Mouse (Mus musculus) hindbrain, postnatal 0 days (tissue): ENCODE results near the gene Ankrd45. TPM values are rescaled to one million over a fixed set of nuclear protein-coding genes. Genes with fewer than 3 reads are reported as not detected.

Experiments
- ATAC-seq: fragments of 200-750 bp; cut with Nextera tagmentation; 2 replicates; pipeline ENCODE4 v1.8.0; 2017; ENCODE audit warnings: mild to moderate bottlenecking, moderate TSS enrichment, moderate library complexity
- DNase-seq: peaks from one replicate; pipeline ENCODE4 v3.0.0-alpha.2; 2015; ENCODE audit warnings: low spot score
- H3K27ac ChIP-seq: fragments of 300-500 bp; sonication (generic); 2 replicates; pipeline ENCODE4 v1.5.1; 2014; ENCODE audit warnings: mild to moderate bottlenecking
- H3K27me3 ChIP-seq: fragments of 300-500 bp; sonication (generic); 2 replicates; pipeline ENCODE4 v1.6.1; 2014; ENCODE audit warnings: low read length, mixed read lengths; ENCODE audit not compliant: insufficient read depth
- H3K36me3 ChIP-seq: fragments of 300-500 bp; sonication (generic); 2 replicates; pipeline ENCODE4 v1.6.1; 2014; ENCODE audit warnings: low read length, mixed read lengths; ENCODE audit not compliant: insufficient read depth
- H3K4me1 ChIP-seq: fragments of 300-500 bp; sonication (generic); 2 replicates; pipeline ENCODE4 v1.6.1; 2014; ENCODE audit warnings: antibody characterized with exemption, low read length, mixed read lengths; ENCODE audit not compliant: insufficient read depth
- H3K4me2 ChIP-seq: fragments of 300-500 bp; sonication (generic); 2 replicates; pipeline ENCODE4 v1.6.1; 2014; ENCODE audit warnings: low read depth, mild to moderate bottlenecking, low read length, moderate library complexity, mixed read lengths
- H3K4me3 ChIP-seq: fragments of 300-500 bp; sonication (generic); 2 replicates; pipeline ENCODE4 v1.5.1; 2014; ENCODE audit warnings: low read length
- H3K9ac ChIP-seq: fragments of 300-500 bp; sonication (generic); replicated peaks from 2 replicates; pipeline ENCODE4 v1.6.1; 2014; ENCODE audit warnings: mild to moderate bottlenecking, low read length, moderate library complexity, mixed read lengths
- H3K9me3 ChIP-seq: fragments of 300-500 bp; sonication (generic); 2 replicates; pipeline ENCODE4 v1.6.1; 2016; ENCODE audit warnings: low read length, mixed read lengths
- CTCF ChIP-seq: IDR thresholded peaks from 2 replicates; pipeline ENCODE4 v1.5.1; 2016; ENCODE audit warnings: antibody characterized with exemption, control low read depth, low read depth
- WGBS: fragments of 180-500 bp; shearing (Covaris S2); extraction: QIAGEN DNeasy Blood & Tissue Kit; methylation state at CpG from one replicate; pipeline ENCODE4 v1.1.7; 2014; 5-methylcytosine and 5-hydroxymethylcytosine counted together
- polyA plus RNA-seq: library from polyadenylated mRNA; unstranded; fragments of >200 nt; fragmentation: Nextera tagmentation; extraction: Ambion mirVana; gene quantifications from 2 replicates; pipeline ENCODE4 v1.2.1, GENCODE M21; 2015
- total RNA-seq: library from RNA; depleted of rRNA; stranded (reverse); fragments of >200 nt; gene quantifications from 2 replicates; pipeline ENCODE4 v1.2.3, GENCODE M21; 2014

The Ankrd45 gene
- total and polyA plus RNA-seq, 2 experiments from 2014 or later, result 19.2 to 24.1 TPM

DNA sequence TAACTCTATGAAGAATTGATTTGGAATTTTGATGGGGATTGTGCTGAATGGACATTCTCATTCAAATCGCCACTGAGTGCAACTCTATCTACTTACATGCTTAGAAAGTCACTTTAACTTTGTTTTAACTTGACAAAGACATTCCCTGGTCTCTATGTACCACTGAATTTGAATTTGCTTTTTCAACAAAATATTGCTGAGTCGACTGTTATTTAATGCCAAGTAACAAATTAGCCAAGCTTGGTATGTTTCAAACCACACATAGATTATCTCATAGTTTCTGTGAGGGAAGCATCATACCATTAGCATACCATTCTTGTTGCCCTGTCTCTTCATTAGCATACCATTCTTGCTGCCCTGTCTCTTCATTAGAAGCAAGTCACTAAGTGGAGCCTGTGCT, 5.4 kb downstream of the Ankrd45 start:
- Histone ChIP-seq H3K36me3 (no peaks in the 10 kb centered on the region), H3K9ac (no peak overlapping the region), H3K27me3 (no peaks in the 10 kb centered on the region), H3K4me3 (no peak overlapping the region), H3K27ac (no peak overlapping the region), H3K9me3 (no peaks in the 10 kb centered on the region), H3K4me2 (no peak overlapping the region), H3K4me1 (no peaks in the 10 kb centered on the region)
- ATAC-seq, result no peak
- whole genome bisulfite sequencing, result 82% methylated on average over 2 of the region's 2 CpGs
- TF ChIP-seq CTCF, result no peak
- no peak for DNase-seq

DNA sequence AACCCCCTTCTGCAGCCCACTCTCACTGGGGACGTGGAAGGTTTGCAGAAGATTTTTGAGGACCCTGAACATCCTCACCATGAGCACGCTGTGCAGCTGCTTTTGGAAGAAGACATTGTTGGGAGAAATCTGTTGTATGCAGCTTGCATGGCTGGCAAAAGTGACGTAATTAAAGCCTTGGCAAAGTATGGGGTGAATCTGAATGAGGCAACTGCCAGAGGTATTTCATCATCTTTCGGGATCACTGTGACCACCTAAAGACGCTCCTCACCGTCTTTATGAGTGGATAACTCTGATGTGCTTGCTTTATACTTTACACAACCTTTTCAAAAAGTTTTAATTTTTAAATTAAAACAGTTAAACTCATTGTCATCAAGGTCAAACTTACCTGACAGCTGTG, 8.6 kb downstream of the Ankrd45 start:
- H3K27ac ChIP-seq, result no peak overlapping the region
- H3K4me3 ChIP-seq, result no peak overlapping the region
- no peaks in the 10 kb centered on the region for H3K27me3 ChIP-seq
- no peak overlapping the region for H3K4me2 ChIP-seq
- ATAC-seq (no peak), DNase-seq (no peak)
- no peak overlapping the region for H3K9ac ChIP-seq
- no peaks in the 10 kb centered on the region for H3K4me1 ChIP-seq
- H3K9me3 ChIP-seq, result no peaks in the 10 kb centered on the region
- TF ChIP-seq CTCF, result no peak
- 70% methylated on average over 6 of the region's 6 CpGs for WGBS
- H3K36me3 ChIP-seq, result no peaks in the 10 kb centered on the region

DNA sequence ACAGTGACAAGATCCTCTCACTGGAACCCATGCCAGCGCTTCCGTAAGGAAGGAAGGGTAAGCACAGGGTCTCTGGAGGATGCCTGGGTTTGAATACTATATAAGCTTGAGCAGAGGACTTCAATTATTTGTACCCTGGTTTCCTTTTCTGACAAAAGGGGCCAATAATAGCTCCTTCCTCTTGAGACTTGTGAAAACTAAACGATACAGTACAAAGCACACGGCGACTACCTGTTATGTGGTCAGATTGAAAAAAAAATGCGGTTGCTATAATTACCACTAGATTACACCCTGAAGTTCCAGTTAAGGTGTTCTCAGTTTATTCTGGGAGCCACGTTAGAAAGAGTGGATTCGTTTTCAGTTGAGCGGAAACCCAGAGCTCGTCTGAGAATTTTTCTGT, 14.1 kb downstream of the Ankrd45 start:
- H3K4me2 ChIP-seq, result no peak overlapping the region
- 86% methylated on average over 10 of the region's 10 CpGs for WGBS
- H3K9me3 ChIP-seq, result no peaks in the 10 kb centered on the region
- no peaks in the 10 kb centered on the region for H3K27me3 ChIP-seq
- no peak for TF ChIP-seq CTCF
- H3K9ac ChIP-seq, result no peak overlapping the region
- H3K27ac ChIP-seq, result no peak overlapping the region
- no peak overlapping the region for H3K4me3 ChIP-seq
- DNase-seq (no peak), ATAC-seq (no peak)
- H3K36me3 ChIP-seq, result no peaks in the 10 kb centered on the region
- H3K4me1 ChIP-seq, result no peaks in the 10 kb centered on the region

DNA sequence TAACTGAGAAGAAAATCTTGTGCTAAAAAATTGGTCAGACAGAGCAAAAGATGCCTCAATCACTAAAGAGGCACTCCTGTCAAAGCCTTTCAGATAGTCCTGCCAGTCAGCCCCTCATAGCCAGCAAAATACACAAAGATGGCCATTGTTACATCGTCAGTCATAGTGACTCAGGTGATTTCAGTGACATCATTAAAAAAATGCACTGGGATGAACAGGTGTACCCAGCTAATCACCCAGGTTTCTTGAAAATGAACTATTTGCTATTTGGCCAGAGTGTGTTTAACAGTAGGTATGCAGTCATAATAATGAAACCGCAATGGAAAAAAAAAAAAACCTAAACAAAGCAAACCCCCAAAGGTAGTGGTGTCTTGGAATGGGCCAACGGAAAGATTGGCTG, 16.7 kb downstream of the Ankrd45 start, which contains the start of gene Tex50:
Gene Tex50 (minus strand): TSS at position 101 of the 400 bp plus-strand sequence.
- TF ChIP-seq CTCF, result no peak
- DNase-seq (no peak), ATAC-seq (no peak)
- no peaks in the 10 kb centered on the region for H3K36me3 ChIP-seq
- H3K9me3 ChIP-seq, result no peaks in the 10 kb centered on the region
- no peak within 1 kb of the TSS for H3K4me3 ChIP-seq
- WGBS, result 88% methylated on average over 3 of the region's 3 CpGs
- no peaks in the 10 kb centered on the region for H3K27me3 ChIP-seq
- no peak within 1 kb of the TSS for H3K4me2 ChIP-seq
- H3K9ac ChIP-seq, result no peak within 1 kb of the TSS
- H3K4me1 ChIP-seq, result no peaks in the 10 kb centered on the region
- no peak within 1 kb of the TSS for H3K27ac ChIP-seq

DNA sequence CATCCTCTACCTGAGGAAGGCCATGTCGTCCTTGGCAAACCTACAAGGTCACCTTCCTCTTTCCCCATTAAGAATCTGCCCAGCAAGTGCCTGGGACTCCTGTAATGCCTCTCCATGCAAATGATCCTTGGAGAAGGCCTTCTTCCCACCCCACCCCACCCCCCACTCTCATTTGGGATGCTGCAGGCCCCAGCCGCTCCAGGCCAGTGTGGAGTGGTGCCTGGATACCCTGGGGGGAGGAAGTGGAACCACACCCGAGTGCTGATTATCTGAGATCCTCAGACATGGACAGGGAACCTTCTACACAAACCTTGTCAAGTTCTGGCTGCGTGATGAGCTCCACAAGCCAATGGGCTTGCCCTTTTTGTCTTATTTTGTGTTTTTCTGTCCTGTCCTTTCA, 17.8 kb downstream of the Ankrd45 start:
- TF ChIP-seq CTCF, result no peak
- no peak for ATAC-seq
- H3K27me3 ChIP-seq, result no peaks in the 10 kb centered on the region

DNA sequence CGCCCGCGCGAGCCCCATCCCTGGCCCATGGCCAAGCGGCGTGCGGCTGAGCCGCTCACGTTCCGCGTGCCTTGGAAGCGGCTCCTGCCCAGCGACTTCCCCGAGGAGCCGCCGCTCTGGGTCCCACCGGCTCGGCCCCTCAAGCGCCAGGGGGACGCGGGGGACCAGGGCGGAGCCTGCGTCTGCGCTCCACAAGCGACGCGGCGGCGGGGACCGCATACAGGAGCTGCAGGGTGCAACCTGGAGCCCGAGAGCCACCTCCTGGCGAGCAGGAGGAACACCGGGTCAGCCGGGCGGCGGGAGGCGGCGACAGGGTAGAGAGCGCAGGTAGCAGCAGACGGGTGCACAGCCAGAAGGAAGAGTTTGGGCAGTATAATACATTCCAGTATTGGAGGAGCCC, 28.2 kb downstream of the Ankrd45 start:
- no peaks in the 10 kb centered on the region for H3K4me1 ChIP-seq
- DNase-seq, result peak; percentile 82
- H3K4me2 ChIP-seq, result peak overlapping the region; percentile 75
- no peak overlapping the region for H3K27ac ChIP-seq
- peak; percentile 96 for ATAC-seq
- no peaks in the 10 kb centered on the region for H3K36me3 ChIP-seq
- under 1% methylated on average over 40 of the region's 40 CpGs for WGBS
- H3K9me3 ChIP-seq, result no peaks in the 10 kb centered on the region
- peak overlapping the region; percentile 53 for H3K4me3 ChIP-seq
- peak overlapping the region; percentile 45; the same call in 1 of the 2 replicates for H3K9ac ChIP-seq
- no peaks in the 10 kb centered on the region for H3K27me3 ChIP-seq
- TF ChIP-seq CTCF, result peak; percentile 70

More for the DNA sequence above, 17.8 kb downstream of the Ankrd45 start:
- Histone ChIP-seq H3K9ac (no peak overlapping the region), H3K4me1 (no peaks in the 10 kb centered on the region), H3K27ac (no peak overlapping the region), H3K36me3 (no peaks in the 10 kb centered on the region), H3K4me3 (no peak overlapping the region), H3K4me2 (no peak overlapping the region), H3K9me3 (no peaks in the 10 kb centered on the region)
- no peak for DNase-seq
- 68% methylated on average over 4 of the region's 4 CpGs for WGBS

DNA sequence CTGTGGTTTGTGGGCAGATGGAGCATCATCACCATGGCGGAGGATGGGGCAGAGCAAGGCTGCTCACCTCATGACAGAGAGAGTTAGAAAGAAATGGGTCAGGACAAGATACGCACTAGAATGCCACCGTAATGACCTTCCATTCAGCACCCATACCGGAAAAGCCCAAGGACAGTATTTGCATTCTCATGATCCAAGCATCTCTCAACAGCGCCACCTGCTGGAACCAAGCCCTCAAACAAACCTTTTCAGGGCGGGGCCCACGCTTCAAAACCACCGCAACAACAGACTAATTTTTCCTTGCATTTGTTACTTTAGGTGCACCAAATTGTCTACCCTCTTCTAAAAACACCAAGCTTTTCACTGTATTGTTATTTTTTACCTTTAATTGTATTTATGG, 38.2 kb downstream of the Ankrd45 start:
- Histone ChIP-seq H3K27ac (no peak overlapping the region), H3K9ac (no peak overlapping the region), H3K4me2 (no peak overlapping the region), H3K36me3 (no peaks in the 10 kb centered on the region), H3K4me1 (no peaks in the 10 kb centered on the region), H3K4me3 (no peak overlapping the region), H3K27me3 (no peaks in the 10 kb centered on the region), H3K9me3 (no peaks in the 10 kb centered on the region)
- ATAC-seq (no peak), DNase-seq (peak; percentile 38)
- peak; percentile 64 for TF ChIP-seq CTCF
- 55% methylated on average over 8 of the region's 8 CpGs for WGBS
